Mouse (Mus musculus) hindbrain, postnatal 0 days (tissue): ENCODE measurements at regions not wholly inside any gene's neighbourhood (a gene's known extent, or its start where the extent isn't known, plus 50 kb on each side); places are given as distances from the start of the nearest gene placed in this dataset.
A peak's percentile ranks its signal among the peaks of the same experiment; 100 is the strongest.

Source experiments
- ATAC-seq: fragments of 200-750 bp; cut with Nextera tagmentation; 2 replicates; pipeline ENCODE4 v1.8.0; 2017; ENCODE audit warnings: mild to moderate bottlenecking, moderate TSS enrichment, moderate library complexity
- DNase-seq: peaks from one replicate; pipeline ENCODE4 v3.0.0-alpha.2; 2015; ENCODE audit warnings: low spot score
- H3K27ac ChIP-seq: fragments of 300-500 bp; sonication (generic); 2 replicates; pipeline ENCODE4 v1.5.1; 2014; ENCODE audit warnings: mild to moderate bottlenecking
- H3K27me3 ChIP-seq: fragments of 300-500 bp; sonication (generic); 2 replicates; pipeline ENCODE4 v1.6.1; 2014; ENCODE audit warnings: low read length, mixed read lengths; ENCODE audit not compliant: insufficient read depth
- H3K36me3 ChIP-seq: fragments of 300-500 bp; sonication (generic); 2 replicates; pipeline ENCODE4 v1.6.1; 2014; ENCODE audit warnings: low read length, mixed read lengths; ENCODE audit not compliant: insufficient read depth
- H3K4me1 ChIP-seq: fragments of 300-500 bp; sonication (generic); 2 replicates; pipeline ENCODE4 v1.6.1; 2014; ENCODE audit warnings: antibody characterized with exemption, low read length, mixed read lengths; ENCODE audit not compliant: insufficient read depth
- H3K4me2 ChIP-seq: fragments of 300-500 bp; sonication (generic); 2 replicates; pipeline ENCODE4 v1.6.1; 2014; ENCODE audit warnings: low read depth, mild to moderate bottlenecking, low read length, moderate library complexity, mixed read lengths
- H3K4me3 ChIP-seq: fragments of 300-500 bp; sonication (generic); 2 replicates; pipeline ENCODE4 v1.5.1; 2014; ENCODE audit warnings: low read length
- H3K9ac ChIP-seq: fragments of 300-500 bp; sonication (generic); replicated peaks from 2 replicates; pipeline ENCODE4 v1.6.1; 2014; ENCODE audit warnings: mild to moderate bottlenecking, low read length, moderate library complexity, mixed read lengths
- H3K9me3 ChIP-seq: fragments of 300-500 bp; sonication (generic); 2 replicates; pipeline ENCODE4 v1.6.1; 2016; ENCODE audit warnings: low read length, mixed read lengths
- CTCF ChIP-seq: IDR thresholded peaks from 2 replicates; pipeline ENCODE4 v1.5.1; 2016; ENCODE audit warnings: antibody characterized with exemption, control low read depth, low read depth
- WGBS: fragments of 180-500 bp; shearing (Covaris S2); extraction: QIAGEN DNeasy Blood & Tissue Kit; methylation state at CpG from one replicate; pipeline ENCODE4 v1.1.7; 2014; 5-methylcytosine and 5-hydroxymethylcytosine counted together

- WGBS = 58% methylated on average over 8 of the region's 8 CpGs
- no peak overlapping the region for H3K9ac ChIP-seq
- TF ChIP-seq CTCF = no peak
- DNase-seq (no peak), ATAC-seq (no peak)
- H3K4me1 ChIP-seq = no peaks in the 10 kb centered on the region
- no peak overlapping the region for H3K4me2 ChIP-seq
- no peaks in the 10 kb centered on the region for H3K36me3 ChIP-seq
- no peak overlapping the region for H3K27ac ChIP-seq
- H3K27me3 ChIP-seq = no peaks in the 10 kb centered on the region
- no peaks in the 10 kb centered on the region for H3K9me3 ChIP-seq
- H3K4me3 ChIP-seq = no peak overlapping the region
Measured at GRCm38 (mm10) chr17:78023507-78024355, 176.3 kb upstream of the Crim1 start.

GRCm38 (mm10) chr17:78024356-78024723 lies 175.7 kb upstream of the Crim1 start:
- H3K9me3 ChIP-seq = no peaks in the 10 kb centered on the region
- no peak overlapping the region for H3K4me2 ChIP-seq
- no peak overlapping the region for H3K4me3 ChIP-seq
- no peaks in the 10 kb centered on the region for H3K27me3 ChIP-seq
- no peaks in the 10 kb centered on the region for H3K4me1 ChIP-seq
- WGBS = 66% methylated on average over 3 of the region's 3 CpGs
- no peak overlapping the region for H3K9ac ChIP-seq
- H3K36me3 ChIP-seq = no peaks in the 10 kb centered on the region
- DNase-seq = no peak
- no peak for TF ChIP-seq CTCF
- H3K27ac ChIP-seq = no peak overlapping the region
- no peak for ATAC-seq

- H3K9ac ChIP-seq = no peak overlapping the region
- H3K4me2 ChIP-seq = 0 out of 2 replicates have a peak overlapping the region, but pooled peaks have one; percentile 7
- no peak for ATAC-seq
- WGBS = 47% methylated on average over 7 of the region's 7 CpGs
- H3K4me1 ChIP-seq = no peaks in the 10 kb centered on the region
- no peak for TF ChIP-seq CTCF
- H3K9me3 ChIP-seq = no peaks in the 10 kb centered on the region
- no peak overlapping the region for H3K4me3 ChIP-seq
- DNase-seq = peak; percentile 37
- no peak overlapping the region for H3K27ac ChIP-seq
- H3K27me3 ChIP-seq = no peaks in the 10 kb centered on the region
- no peaks in the 10 kb centered on the region for H3K36me3 ChIP-seq
Measured at GRCm38 (mm10) chr17:78025294-78025693, 174.8 kb upstream of the Crim1 start.

GRCm38 (mm10) chr17:78035648-78036047 lies 164.4 kb upstream of the Crim1 start:
- no peak for TF ChIP-seq CTCF
- Histone ChIP-seq H3K4me3 (no peak overlapping the region), H3K9ac (no peak overlapping the region), H3K27ac (no peak overlapping the region), H3K9me3 (no peaks in the 10 kb centered on the region), H3K4me1 (no peaks in the 10 kb centered on the region), H3K36me3 (no peaks in the 10 kb centered on the region), H3K27me3 (no peaks in the 10 kb centered on the region), H3K4me2 (no peak overlapping the region)
- no peak for DNase-seq
- 81% methylated on average over 3 of the region's 3 CpGs for WGBS
- no peak for ATAC-seq

- H3K4me3 ChIP-seq = no peak overlapping the region
- DNase-seq (no peak), ATAC-seq (no peak)
- H3K27ac ChIP-seq = no peak overlapping the region
- 61% methylated on average over 1 of the region's 1 CpGs for WGBS
- H3K4me2 ChIP-seq = no peak overlapping the region
- no peaks in the 10 kb centered on the region for H3K4me1 ChIP-seq
- H3K9me3 ChIP-seq = no peaks in the 10 kb centered on the region
- no peaks in the 10 kb centered on the region for H3K27me3 ChIP-seq
- no peak overlapping the region for H3K9ac ChIP-seq
- no peaks in the 10 kb centered on the region for H3K36me3 ChIP-seq
- TF ChIP-seq CTCF = no peak
Measured at GRCm38 (mm10) chr17:78040338-78040737, 159.7 kb upstream of the Crim1 start.

- no peak overlapping the region for H3K4me3 ChIP-seq
- H3K4me2 ChIP-seq = no peak overlapping the region
- 79% methylated on average over 4 of the region's 4 CpGs for WGBS
- no peaks in the 10 kb centered on the region for H3K4me1 ChIP-seq
- H3K9me3 ChIP-seq = no peaks in the 10 kb centered on the region
- no peak overlapping the region for H3K27ac ChIP-seq
- no peak for DNase-seq
- H3K36me3 ChIP-seq = no peaks in the 10 kb centered on the region
- ATAC-seq = no peak
- TF ChIP-seq CTCF = no peak
- no peak overlapping the region for H3K9ac ChIP-seq
- H3K27me3 ChIP-seq = no peaks in the 10 kb centered on the region
Measured at GRCm38 (mm10) chr17:78041204-78041603, 158.8 kb upstream of the Crim1 start.

- Histone ChIP-seq H3K9me3 (no peaks in the 10 kb centered on the region), H3K9ac (no peak overlapping the region), H3K36me3 (no peaks in the 10 kb centered on the region), H3K4me2 (no peak overlapping the region), H3K27me3 (no peaks in the 10 kb centered on the region), H3K4me1 (no peaks in the 10 kb centered on the region), H3K27ac (no peak overlapping the region), H3K4me3 (no peak overlapping the region)
- 75% methylated on average over 9 of the region's 9 CpGs for WGBS
- ATAC-seq (no peak), DNase-seq (no peak)
- no peak for TF ChIP-seq CTCF
Measured at GRCm38 (mm10) chr17:78049766-78050165, 150.3 kb upstream of the Crim1 start.
